Mouse (Mus musculus) heart, postnatal 10 days (tissue): Measurements from ENCODE around the gene Olfr593. TPM values are rescaled to one million over a fixed set of nuclear protein-coding genes. Genes with fewer than 3 reads are reported as not detected.
A peak's percentile ranks its signal among the peaks of the same experiment; 100 is the strongest.
"Not testable (repeated sequence)": the region's sequence is repeated elsewhere in the genome, so short reads cannot be mapped to it uniquely, and the experiment has no call there.

Experiments used
- DNase-seq, 2 experiments: peaks; one replicate each; pipeline ENCODE4 v3.0.0; 2021
- intact Hi-C: fragments of 180-260 bp; cut with DNase I; formaldehyde crosslinking; loops from one replicate; pipeline ENCODE4 v1.15.1; 2025
- microRNA-seq, 2 experiments: library from miRNA; unstranded; fragments of <30 nt; microRNA quantifications; one replicate each; pipeline ENCODE4 v1.2.0; 2022
- total RNA-seq, 2 experiments: library from RNA; stranded (reverse); gene quantifications; 2 replicates each; pipeline ENCODE4 v1.2.3; 2021

The Olfr593 gene
- not detected for total RNA-seq

DNA sequence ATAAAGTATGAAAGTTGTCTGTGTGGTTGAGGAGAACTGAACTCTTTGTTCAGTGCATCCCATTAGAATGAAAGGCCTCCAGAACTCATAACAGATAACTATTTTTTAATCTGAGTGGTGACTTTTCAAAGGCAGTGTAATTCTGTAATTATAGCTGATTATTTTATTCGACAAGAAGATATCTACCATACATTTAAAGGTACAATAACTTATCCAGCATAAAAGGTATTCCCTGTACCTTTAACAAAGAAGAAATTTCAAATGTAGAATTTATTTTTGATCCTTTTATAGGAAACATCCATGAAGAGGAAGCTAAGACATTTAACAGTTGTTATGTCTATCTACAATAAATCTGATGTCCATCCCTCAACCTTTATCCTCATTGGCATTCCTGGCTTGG lies at the start of gene Olfr593:
Gene Olfr593 (plus strand): TSS at position 301 of the 400 bp plus-strand sequence.
- no peak for DNase-seq

DNA sequence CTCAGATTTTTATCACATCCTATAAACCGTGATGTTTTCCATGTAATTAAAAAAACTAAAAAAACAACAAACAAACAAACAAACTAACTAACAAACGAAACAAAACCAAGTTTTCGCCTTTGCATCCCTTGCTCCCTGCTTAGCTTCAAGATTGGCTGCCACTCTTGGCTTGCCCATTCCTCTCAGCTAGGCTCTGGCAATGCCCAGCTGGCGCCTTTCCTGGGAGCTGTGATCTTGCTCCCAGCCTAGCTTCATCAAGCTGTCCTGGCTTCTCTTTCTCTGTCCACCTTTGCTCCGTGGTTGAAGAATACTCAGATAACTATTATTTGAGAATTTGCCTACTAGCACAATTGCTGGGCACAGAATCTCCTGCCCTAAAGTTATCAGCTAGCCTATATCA lies 42.0 kb upstream of the Olfr593 start:
- DNase-seq: peak in 1 of 2 experiments; percentile 3
- intact Hi-C loops: no loop called here

More for the DNA sequence above, at the start of gene Olfr593:
- intact Hi-C loops: no loop called here

DNA sequence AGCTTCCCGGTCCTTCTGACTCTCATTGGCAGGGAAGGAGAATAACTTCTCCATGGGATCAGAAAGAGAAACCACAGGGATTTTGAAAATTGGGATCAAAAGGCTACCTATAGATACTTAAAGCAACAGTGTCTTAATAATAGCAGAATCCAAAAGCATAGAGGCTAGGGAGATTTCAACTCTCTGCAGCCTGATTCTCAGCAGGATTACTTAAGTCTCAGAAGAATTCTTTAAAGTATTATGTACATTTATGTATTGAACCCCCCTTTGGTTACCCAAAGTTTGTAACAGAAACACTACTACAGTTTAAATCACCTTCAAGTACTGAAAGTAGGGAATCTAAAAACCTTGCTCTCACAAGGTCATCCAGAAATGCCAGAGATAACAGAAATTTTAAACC lies 33.4 kb upstream of the Olfr593 start, which contains the start of gene Olfr591:
Gene Olfr591 (minus strand): TSS at position 101 of the 400 bp plus-strand sequence.
- intact Hi-C loops: no loop called here
- no peak for DNase-seq

DNA sequence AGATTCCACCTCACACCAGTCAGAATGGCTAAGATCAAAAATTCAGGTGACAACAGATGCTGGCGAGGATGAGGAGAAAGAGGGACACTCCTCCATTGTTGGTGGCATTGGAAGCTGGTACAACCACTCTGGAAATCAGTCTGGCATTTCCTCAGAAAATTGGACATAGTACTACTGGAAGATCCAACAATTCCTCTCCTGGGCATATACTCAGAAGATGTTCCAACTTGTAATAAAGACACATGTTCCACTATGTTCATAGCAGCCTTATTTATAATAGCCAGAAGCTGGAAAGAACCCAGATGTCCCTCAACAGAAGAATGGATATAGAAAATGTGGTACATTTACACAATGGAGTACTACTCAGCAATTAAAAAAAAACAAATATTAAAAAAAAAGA lies 27.2 kb upstream of the Olfr593 start, which contains the start of gene Olfr592:
Gene Olfr592 (plus strand): TSS at position 301 of the 400 bp plus-strand sequence.
- intact Hi-C loops, DNase-seq: not testable (repeated sequence)

DNA sequence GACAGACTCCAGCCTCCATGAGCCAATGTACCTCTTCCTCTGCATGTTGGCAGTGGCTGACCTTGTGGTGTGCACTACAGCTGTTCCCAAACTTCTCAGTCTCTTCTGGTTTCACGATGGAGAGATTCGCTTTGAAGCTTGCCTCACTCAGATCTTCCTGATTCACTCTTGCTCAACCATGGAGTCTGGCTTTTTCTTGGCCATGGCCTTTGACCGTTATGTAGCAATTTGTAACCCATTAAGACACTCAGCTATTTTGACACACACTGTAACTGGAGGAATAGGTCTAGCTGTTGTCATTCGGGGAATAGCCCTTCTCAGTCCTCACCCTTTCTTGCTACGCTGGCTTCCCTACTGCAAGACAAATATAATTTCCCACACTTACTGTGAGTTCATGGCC lies 388 bp downstream of the Olfr593 start:
- DNase-seq, intact Hi-C loops: not testable (repeated sequence)

DNA sequence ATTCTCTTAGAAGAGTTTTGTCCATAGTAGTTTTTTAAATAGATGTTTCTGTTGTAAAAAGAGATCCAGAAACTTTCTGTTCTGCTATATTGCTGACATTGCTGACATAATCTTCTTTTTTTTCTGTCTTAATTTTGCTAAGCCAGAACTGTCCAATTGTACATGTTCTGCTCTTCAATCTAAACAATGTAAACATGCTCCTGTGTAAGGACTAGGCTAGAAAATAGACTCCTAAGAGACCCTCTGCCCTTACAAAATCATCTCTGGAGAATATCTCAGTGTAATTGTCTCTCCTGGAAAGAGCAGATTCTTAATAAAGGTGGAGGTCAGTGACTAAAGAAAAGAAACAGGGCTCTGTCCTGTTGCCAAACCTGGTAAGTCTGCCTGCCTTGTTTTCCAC lies 5.0 kb downstream of the Olfr593 start, which contains the start of gene Olfr594:
Gene Olfr594 (plus strand): TSS at position 301 of the 400 bp plus-strand sequence.
- intact Hi-C loops: no loop called here

GRCm38 (mm10) chr7:103252405-103252804 lies 40.7 kb downstream of the Olfr593 start, which contains the start of gene Usp17ld:
TSS of gene Usp17ld (minus strand) at chr7:103252505.
- DNase-seq, intact Hi-C loops: not testable (repeated sequence)

More for the DNA sequence above, 5.0 kb downstream of the Olfr593 start, which contains the start of gene Olfr594:
- no peak for DNase-seq

Small RNAs within 50 kb of the gene (microRNA-seq; reads per million reads assigned to microRNA genes)
- 0 reads per million in 2 experiments for gene Gm25171

Other genes with a start within 250 kb of the Olfr593 start
- not detected for gene Olfr576, start 249.2 kb upstream of the Olfr593 start, total RNA-seq
- gene Olfr577, start 235.9 kb upstream of the Olfr593 start, total RNA-seq: not detected
- not detected for gene Olfr578, start 222.5 kb upstream of the Olfr593 start, total RNA-seq
- gene Olfr582, start 173.8 kb upstream of the Olfr593 start, total RNA-seq: not detected
- gene Olfr583, start 160.6 kb upstream of the Olfr593 start, total RNA-seq: not detected
- not detected for gene Olfr584, start 130.0 kb upstream of the Olfr593 start, total RNA-seq
- not detected for gene Olfr585, start 114.1 kb upstream of the Olfr593 start, total RNA-seq
- not detected for gene Olfr586, start 86.2 kb upstream of the Olfr593 start, total RNA-seq
- gene Olfr588-ps1, start 71.0 kb upstream of the Olfr593 start, total RNA-seq: not detected
- gene Olfr589, start 55.5 kb upstream of the Olfr593 start, total RNA-seq: not detected
- not detected for gene Olfr591, start 33.5 kb upstream of the Olfr593 start, total RNA-seq
- gene Olfr592, start 27.1 kb upstream of the Olfr593 start, total RNA-seq: not detected
- gene Olfr594, start 5.1 kb downstream of the Olfr593 start, total RNA-seq: not detected
- gene Usp17ld, start 40.6 kb downstream of the Olfr593 start, total RNA-seq: not detected
- gene Olfr596, start 93.8 kb downstream of the Olfr593 start, total RNA-seq: not detected
- gene Olfr597, start 104.5 kb downstream of the Olfr593 start, total RNA-seq: not detected
- not detected for gene Olfr598, start 111.7 kb downstream of the Olfr593 start, total RNA-seq
- gene Olfr599, start 124.1 kb downstream of the Olfr593 start, total RNA-seq: not detected
- not detected for gene Olfr600, start 137.8 kb downstream of the Olfr593 start, total RNA-seq
- gene Olfr601, start 150.8 kb downstream of the Olfr593 start, total RNA-seq: not detected
- gene Olfr603, start 174.3 kb downstream of the Olfr593 start, total RNA-seq: not detected
- not detected for gene Usp17lc, start 203.2 kb downstream of the Olfr593 start, total RNA-seq
- not detected for gene Olfr605, start 233.6 kb downstream of the Olfr593 start, total RNA-seq
- gene Olfr606, start 237.2 kb downstream of the Olfr593 start, total RNA-seq: not detected